Mouse (Mus musculus): ENCODE measurements around the gene Grhl1.

DNA sequence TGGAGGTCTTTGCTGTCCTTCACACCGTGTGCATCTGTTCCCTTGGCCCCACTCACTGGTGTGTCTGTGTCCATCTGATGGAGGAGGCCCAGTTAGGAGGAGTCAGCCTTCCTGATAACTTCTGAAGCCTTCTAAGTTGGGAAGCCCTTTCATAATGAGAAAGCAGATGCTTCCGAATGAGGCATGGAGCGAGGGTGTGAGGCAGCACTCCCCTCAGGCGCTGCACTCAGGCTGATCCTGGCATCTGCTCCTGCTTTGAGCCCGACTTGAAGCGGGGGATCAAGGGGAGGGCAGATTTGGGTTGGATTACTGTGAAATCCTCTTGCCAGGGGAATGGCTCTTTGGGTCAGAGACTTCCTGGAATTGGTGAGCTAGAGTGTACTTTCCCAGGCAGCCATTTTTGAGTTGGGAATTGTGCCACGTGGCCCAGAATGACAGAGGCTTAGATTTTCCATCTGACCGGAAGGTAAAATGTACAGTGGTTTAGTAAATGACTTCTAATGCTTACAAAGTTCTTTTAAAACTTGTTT lies 27.3 kb downstream of the Grhl1 start:
- TF ChIP-seq POLR2A (IDR thresholded peaks at IDR 0.05; ENCODE audit: insufficient read depth, low read length), result no peak
- no peak for TF ChIP-seq CTCF (IDR thresholded peaks at IDR 0.05; ENCODE audit: low read depth, low read length)
- TF ChIP-seq EP300 (IDR thresholded peaks at IDR 0.05; ENCODE audit: insufficient read depth, low read depth, low read length), result no peak
